Mouse (Mus musculus) CH12.LX (cell line): ENCODE measurements around the gene Cables2. TPM values are rescaled to one million over a fixed set of nuclear protein-coding genes. Genes with fewer than 3 reads are reported as not detected.

Experiments used
- DNase-seq: peaks from one replicate; pipeline ENCODE4 v3.0.0-alpha.2; 2013; ENCODE audit errors: extremely low read depth
- H3K27ac ChIP-seq: 2 replicates; pipeline ENCODE4 v1.5.1; 2012; ENCODE audit warnings: low read depth, mild to moderate bottlenecking, control low read depth, moderate library complexity; ENCODE audit not compliant: insufficient read depth
- H3K27me3 ChIP-seq: replicated peaks from 2 replicates; pipeline ENCODE3; 2012; ENCODE audit warnings: inconsistent platforms
- H3K36me3 ChIP-seq, 2 experiments: replicated peaks in 1 of 2; 2 replicates each; pipeline versions ENCODE3 to v1.6.1; 2012; ENCODE audit warnings: inconsistent platforms in 1 of 2, low read length in 1 of 2, mild to moderate bottlenecking in 1 of 2, mixed read lengths in 1 of 2, moderate library complexity in 1 of 2; ENCODE audit not compliant: control insufficient read depth in 1 of 2, insufficient read depth in 1 of 2
- H3K4me1 ChIP-seq, 2 experiments: 2 replicates each; pipeline ENCODE4 v1.6.1; 2012; ENCODE audit warnings: inconsistent platforms in 1 of 2, moderate library complexity in 1 of 2; ENCODE audit not compliant: insufficient read depth in 2 of 2, control insufficient read depth in 1 of 2
- H3K4me2 ChIP-seq: 2 replicates; pipeline ENCODE4 v1.6.1; 2012; ENCODE audit warnings: low read depth, mild to moderate bottlenecking, control low read depth; ENCODE audit not compliant: poor library complexity, insufficient read depth, severe bottlenecking
- H3K4me3 ChIP-seq, 3 experiments: fragments of 150-350 bp in 1 of 3; sonication (generic) in 1 of 3; replicated peaks in 1 of 3; 2 replicates each; pipeline versions ENCODE3 to v1.5.1; 2011 to 2012; ENCODE audit warnings: low read depth in 2 of 3, low read length in 2 of 3, mild to moderate bottlenecking in 2 of 3, moderate library complexity in 2 of 3, control low read depth in 1 of 3, improper control_type of control experiment in 1 of 3, inconsistent platforms in 1 of 3, mixed read lengths in 1 of 3; ENCODE audit not compliant: poor library complexity in 1 of 3
- H3K79me2 ChIP-seq: replicated peaks from 2 replicates; pipeline ENCODE4 v1.6.1; 2012; ENCODE audit warnings: mild to moderate bottlenecking, moderate library complexity; ENCODE audit not compliant: control insufficient read depth, poor library complexity, insufficient read depth, severe bottlenecking; ENCODE audit errors: extremely low read depth
- H3K9ac ChIP-seq: 2 replicates; pipeline ENCODE4 v1.6.1; 2012; ENCODE audit warnings: low read depth, mild to moderate bottlenecking, control low read depth, moderate library complexity; ENCODE audit not compliant: insufficient read depth
- H3K9me3 ChIP-seq: replicated peaks from 2 replicates; pipeline ENCODE3; 2012; ENCODE audit warnings: low read length, inconsistent platforms, mixed read lengths
- BHLHE40 ChIP-seq: IDR thresholded peaks from 2 replicates; pipeline ENCODE4 v1.6.1; 2011; ENCODE audit warnings: mild to moderate bottlenecking, low read depth, low read length, improper control_type of control experiment
- CTCF ChIP-seq, 2 experiments: IDR thresholded peaks in 1 of 2; conservative IDR thresholded peaks in 1 of 2; 2 replicates each; pipeline ENCODE4 v1.5.1; 2011 to 2012; ENCODE audit warnings: low read depth in 2 of 2, low read length in 2 of 2, improper control_type of control experiment in 1 of 2, inconsistent platforms in 1 of 2, mild to moderate bottlenecking in 1 of 2, moderate library complexity in 1 of 2
- ETS1 ChIP-seq: conservative IDR thresholded peaks from 2 replicates; pipeline ENCODE4 v1.6.1; 2012; ENCODE audit warnings: low read depth, mild to moderate bottlenecking, inconsistent platforms, low read length, improper control_type of control experiment, moderate library complexity
- HCFC1 ChIP-seq: IDR thresholded peaks from 2 replicates; pipeline ENCODE4 v1.6.1; 2012; ENCODE audit warnings: low read depth, mild to moderate bottlenecking, inconsistent platforms, low read length, improper control_type of control experiment
- IRF4 ChIP-seq: IDR thresholded peaks from 2 replicates; pipeline ENCODE4 v1.6.1; 2014; ENCODE audit warnings: low read depth, mild to moderate bottlenecking, inconsistent platforms, low read length, improper control_type of control experiment
- KAT2A ChIP-seq: IDR thresholded peaks from 2 replicates; pipeline ENCODE4 v1.6.1; 2012; ENCODE audit warnings: low read length, improper control_type of control experiment, inconsistent platforms; ENCODE audit not compliant: insufficient replicate concordance
- MEF2A ChIP-seq: IDR thresholded peaks from 2 replicates; pipeline ENCODE4 v1.6.1; 2014; ENCODE audit warnings: low read depth, mild to moderate bottlenecking, inconsistent platforms, low read length, improper control_type of control experiment, borderline replicate concordance
- MXI1 ChIP-seq: IDR thresholded peaks from 2 replicates; pipeline ENCODE4 v1.6.1; 2011; ENCODE audit warnings: mild to moderate bottlenecking, low read depth, low read length, improper control_type of control experiment
- NELFE ChIP-seq: IDR thresholded peaks from 2 replicates; pipeline ENCODE4 v1.6.1; 2011; ENCODE audit warnings: low read depth, low read length, improper control_type of control experiment
- POLR2AphosphoS2 ChIP-seq: IDR thresholded peaks from 2 replicates; pipeline ENCODE4 v1.6.1; 2011; ENCODE audit warnings: low read depth, low read length, improper control_type of control experiment
- RAD21 ChIP-seq: IDR thresholded peaks from 2 replicates; pipeline ENCODE4 v1.6.1; 2011; ENCODE audit warnings: low read depth, mild to moderate bottlenecking, low read length, improper control_type of control experiment, moderate library complexity
- RCOR1 ChIP-seq: conservative IDR thresholded peaks from 2 replicates; pipeline ENCODE4 v1.6.1; 2012; ENCODE audit warnings: low read depth, mild to moderate bottlenecking, inconsistent platforms, low read length, improper control_type of control experiment
- SMC3 ChIP-seq: IDR thresholded peaks from 2 replicates; pipeline ENCODE4 v1.6.1; 2011; ENCODE audit warnings: low read depth, low read length, improper control_type of control experiment
- TBP ChIP-seq: conservative IDR thresholded peaks from 2 replicates; pipeline ENCODE4 v1.6.1; 2011; ENCODE audit warnings: low read depth, low read length, improper control_type of control experiment
- TCF12 ChIP-seq: IDR thresholded peaks from 2 replicates; pipeline ENCODE4 v1.6.1; 2014; ENCODE audit warnings: low read depth, mild to moderate bottlenecking, inconsistent platforms, low read length, improper control_type of control experiment
- USF1 ChIP-seq: IDR thresholded peaks from 2 replicates; pipeline ENCODE4 v1.6.1; 2014; ENCODE audit warnings: low read depth, mild to moderate bottlenecking, inconsistent platforms, low read length, improper control_type of control experiment
- ZC3H11A ChIP-seq: IDR thresholded peaks from 2 replicates; pipeline ENCODE4 v1.6.1; 2012; ENCODE audit warnings: low read depth, mild to moderate bottlenecking, inconsistent platforms, low read length, improper control_type of control experiment
- ZMIZ1 ChIP-seq: IDR thresholded peaks from 2 replicates; pipeline ENCODE4 v1.6.1; 2012; ENCODE audit warnings: low read depth, mild to moderate bottlenecking, inconsistent platforms, low read length, improper control_type of control experiment
- dilution Hi-C: fragments of 300-500 bp; cut with MboI; formaldehyde crosslinking; loops from 2 replicates; pipeline ENCODE4 v1.14.3; 2020; ENCODE audit warnings: low sequenced_read_pairs; ENCODE audit not compliant: extremely low pct_unique_long_range_greater_than_20kb, extremely low pct_ligation_motif_present
- in situ Hi-C: fragments of 300-500 bp; cut with MboI; formaldehyde crosslinking; loops from 3 replicates; pipeline ENCODE4 v1.14.3; 2019; ENCODE audit warnings: low sequenced_read_pairs, low pct_ligation_motif_present, low pct_unique_long_range_greater_than_20kb, mixed read lengths
- polyA plus RNA-seq: library from polyadenylated mRNA; unstranded; fragments of >175 nt; gene quantifications from 2 replicates; pipeline ENCODE4 v1.2.1, GENCODE M21; 2012; ENCODE audit warnings: low read depth; ENCODE audit not compliant: insufficient read length
- total RNA-seq, 2 experiments: library from RNA; depleted of rRNA; stranded (reverse); fragments of 300-350 nt in 1 of 2; fragments of >200 nt in 1 of 2; gene quantifications; 2 replicates each; pipeline ENCODE4 v1.2.3; 2012 to 2014

Gene Cables2
- total and polyA plus RNA-seq, 3 experiments: 13.0 to 29.9 (median 17.2) TPM

- dilution Hi-C loops: no loop called here
- H3K4me1 ChIP-seq: peaks cover 3 to 26% of the 10 kb centered on the region in 2 experiments
- H3K4me2 ChIP-seq: no peak overlapping the region
- in situ Hi-C loops: loop anchor here (10.0 kb wide), 1 partner anchor 298 kb away; no protein-coding TSS in a partner anchor
- DNase-seq: no peak
- TF ChIP-seq POLR2AphosphoS2 (no peak), BHLHE40 (0 out of 2 replicates have a peak, but pooled peaks have one; percentile 6)
- no peak overlapping the region for H3K27ac ChIP-seq
- H3K9me3 ChIP-seq: no peaks in the 10 kb centered on the region
- 0 out of 2 replicates have a peak, but pooled peaks cover 5% of the 10 kb centered on the region for H3K79me2 ChIP-seq
- no peak overlapping the region for H3K4me3 ChIP-seq
- H3K27me3 ChIP-seq: peaks cover 76% of the 10 kb centered on the region
- H3K36me3 ChIP-seq: no peaks in the 10 kb centered on the region
- no peak overlapping the region for H3K9ac ChIP-seq
Measured at GRCm38 (mm10) chr2:180276851-180277259, 3.6 kb upstream of the Cables2 start.

GRCm38 (mm10) chr2:180276385-180276784 lies 3.1 kb upstream of the Cables2 start:
- 0 out of 2 replicates have a peak, but pooled peaks cover 6% of the 10 kb centered on the region for H3K79me2 ChIP-seq
- H3K36me3 ChIP-seq: no peaks in the 10 kb centered on the region
- in situ Hi-C loops (loop anchor here (10.0 kb wide), 1 partner anchor 298 kb away; no protein-coding TSS in a partner anchor), dilution Hi-C loops (no loop called here)
- no peak overlapping the region for H3K4me2 ChIP-seq
- H3K4me3 ChIP-seq: no peak overlapping the region
- TF ChIP-seq NELFE: no peak
- TF ChIP-seq ZMIZ1: no peak
- 0 out of 2 replicates have a peak, but pooled peaks have one; percentile 11 for TF ChIP-seq MXI1
- TF ChIP-seq HCFC1: no peak
- peaks cover 8 to 31% of the 10 kb centered on the region in 2 experiments for H3K4me1 ChIP-seq
- no peak overlapping the region for H3K9ac ChIP-seq
- no peak overlapping the region for H3K27ac ChIP-seq
- no peak for DNase-seq
- H3K27me3 ChIP-seq: peaks cover 71% of the 10 kb centered on the region
- no peaks in the 10 kb centered on the region for H3K9me3 ChIP-seq

- DNase-seq: peak; percentile 59
- Histone ChIP-seq H3K4me3 (no peak overlapping the region), H3K27ac (no peak overlapping the region), H3K9me3 (no peaks in the 10 kb centered on the region), H3K36me3 (no peaks in the 10 kb centered on the region), H3K9ac (no peak overlapping the region), H3K27me3 (peaks cover 67% of the 10 kb centered on the region), H3K4me1 (peaks cover 12 to 37% of the 10 kb centered on the region in 2 experiments), H3K79me2 (0 out of 2 replicates have a peak, but pooled peaks cover 6% of the 10 kb centered on the region), H3K4me2 (peak overlapping the region; percentile 54)
- no peak for TF ChIP-seq TCF12
- TF ChIP-seq TBP: no peak
- TF ChIP-seq SMC3: peak; percentile 95
- TF ChIP-seq CTCF (conservative IDR thresholded peaks at IDR 0.05 in 1 of 2, IDR thresholded peaks at IDR 0.05 in 1 of 2; ENCODE audit: low read depth in 2 of 2, low read length in 2 of 2): peak; percentile 39 to 95; a peak in 3 of 4 replicates
- TF ChIP-seq POLR2AphosphoS2: no peak
- 0 out of 2 replicates have a peak, but pooled peaks have one; percentile 10 for TF ChIP-seq MEF2A
- no peak for TF ChIP-seq RCOR1
- TF ChIP-seq USF1: no peak
- TF ChIP-seq RAD21: peak; percentile 91
- no peak for TF ChIP-seq IRF4
- TF ChIP-seq ZC3H11A: peak; percentile 67
- TF ChIP-seq NELFE: no peak
- TF ChIP-seq KAT2A: no peak
- TF ChIP-seq ETS1: no peak
- dilution Hi-C loops: no loop called here
- in situ Hi-C loops: loop anchor here (10.0 kb wide), 1 partner anchor 299 kb away; no protein-coding TSS in a partner anchor
Measured at GRCm38 (mm10) chr2:180275836-180276235, 2.5 kb upstream of the Cables2 start.
